Mouse (Mus musculus) MEL (cell line): ENCODE results near the gene Akr1cl.

ENCODE experiments used
- CTCF ChIP-seq, 3 experiments: IDR thresholded peaks in 2 of 3; conservative IDR thresholded peaks in 1 of 3; 2 replicates each; pipeline ENCODE4 v1.5.1; 2011 to 2012; ENCODE audit warnings: low read length in 3 of 3, low read depth in 2 of 3, mild to moderate bottlenecking in 2 of 3, improper control_type of control experiment in 1 of 3, inconsistent platforms in 1 of 3, mixed read lengths in 1 of 3, moderate library complexity in 1 of 3; ENCODE audit not compliant: control insufficient read depth in 1 of 3, insufficient read depth in 1 of 3, poor library complexity in 1 of 3, severe bottlenecking in 1 of 3
- GATA1 ChIP-seq: IDR thresholded peaks from 2 replicates; pipeline ENCODE4 v1.6.1; 2011; ENCODE audit warnings: low read depth, low read length, improper control_type of control experiment
- HCFC1 ChIP-seq: IDR thresholded peaks from 2 replicates; pipeline ENCODE4 v1.6.1; 2012; ENCODE audit warnings: low read depth, mild to moderate bottlenecking, inconsistent platforms, low read length, improper control_type of control experiment, moderate library complexity
- MAZ ChIP-seq: IDR thresholded peaks from 2 replicates; pipeline ENCODE4 v1.6.1; 2012; ENCODE audit warnings: low read depth, mild to moderate bottlenecking, inconsistent platforms, low read length, improper control_type of control experiment
- POLR2A ChIP-seq, 2 experiments: IDR thresholded peaks; 2 replicates each; pipeline ENCODE4 v1.6.1; 2011 to 2012; ENCODE audit warnings: low read length in 2 of 2, mild to moderate bottlenecking in 2 of 2, control low read depth in 1 of 2, improper control_type of control experiment in 1 of 2, low read depth in 1 of 2, moderate library complexity in 1 of 2; ENCODE audit not compliant: control insufficient read depth in 1 of 2, insufficient read depth in 1 of 2, poor library complexity in 1 of 2
- TBP ChIP-seq: IDR thresholded peaks from 2 replicates; pipeline ENCODE4 v1.8.0; 2011; ENCODE audit warnings: low read depth, low read length, improper control_type of control experiment
- UBTF ChIP-seq: IDR thresholded peaks from 2 replicates; pipeline ENCODE4 v1.6.1; 2012; ENCODE audit warnings: low read depth, mild to moderate bottlenecking, inconsistent platforms, low read length, improper control_type of control experiment, moderate library complexity, borderline replicate concordance; ENCODE audit not compliant: insufficient read depth

DNA sequence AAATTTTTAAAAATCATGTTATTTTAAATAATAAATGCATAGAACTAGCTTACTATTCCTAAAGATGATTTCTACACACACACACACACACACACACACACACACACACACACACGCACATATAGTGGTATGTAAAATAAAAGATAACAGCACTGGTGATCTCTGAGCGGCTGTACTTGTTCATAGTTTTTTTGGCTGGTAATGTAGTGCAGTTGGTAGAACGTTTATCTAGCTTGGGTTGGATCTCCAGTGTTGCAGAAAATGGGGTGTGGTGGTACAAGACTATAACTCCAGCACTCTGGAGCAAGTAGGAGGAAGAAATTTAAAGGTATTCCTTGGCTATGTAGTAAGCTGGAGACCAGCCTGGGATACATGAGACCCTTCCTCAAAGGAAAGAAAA is 49.3 kb downstream of the Akr1cl start:
- TF ChIP-seq CTCF (IDR thresholded peaks at IDR 0.05 in 2 of 3, conservative IDR thresholded peaks at IDR 0.05 in 1 of 3; ENCODE audit: control insufficient read depth in 1 of 3, insufficient read depth in 1 of 3, low read depth in 2 of 3, low read length in 3 of 3, poor library complexity in 1 of 3, severe bottlenecking in 1 of 3) (no peak), UBTF (no peak), TBP (no peak), HCFC1 (no peak), GATA1 (peak; percentile 48), MAZ (no peak), POLR2A (IDR thresholded peaks at IDR 0.05; ENCODE audit: control insufficient read depth in 1 of 2, insufficient read depth in 1 of 2, low read depth in 1 of 2, low read length in 2 of 2, poor library complexity in 1 of 2) (no peak)
